Mouse (Mus musculus): Measurements from ENCODE around the gene Hoxc6.

The Hoxc6 gene

DNA sequence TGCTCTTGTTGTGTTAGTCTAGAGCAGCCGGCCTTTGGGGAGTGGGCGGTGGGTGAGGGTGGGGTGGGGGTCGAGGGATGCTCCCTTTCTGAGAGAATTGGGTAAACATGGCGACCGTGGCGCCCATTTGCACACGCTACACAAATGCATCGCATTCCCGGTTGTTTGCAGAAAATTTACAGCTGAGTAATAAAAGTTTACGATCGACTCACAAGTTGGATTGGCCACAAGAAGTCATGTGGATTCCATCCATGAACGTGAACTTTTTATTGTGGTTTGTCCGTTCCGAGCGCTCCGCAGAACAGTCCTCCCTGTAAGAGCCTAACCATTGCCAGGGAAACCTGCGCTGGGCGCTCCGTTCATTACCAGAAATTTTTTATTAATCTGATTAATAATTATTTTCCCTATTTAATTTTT, at the start of gene Hoxc6:
Gene Hoxc6 (plus strand): TSS at position 319 of the 417 bp plus-strand sequence.
- no peak for DNase-seq (ENCODE audit: low spot score)

DNA sequence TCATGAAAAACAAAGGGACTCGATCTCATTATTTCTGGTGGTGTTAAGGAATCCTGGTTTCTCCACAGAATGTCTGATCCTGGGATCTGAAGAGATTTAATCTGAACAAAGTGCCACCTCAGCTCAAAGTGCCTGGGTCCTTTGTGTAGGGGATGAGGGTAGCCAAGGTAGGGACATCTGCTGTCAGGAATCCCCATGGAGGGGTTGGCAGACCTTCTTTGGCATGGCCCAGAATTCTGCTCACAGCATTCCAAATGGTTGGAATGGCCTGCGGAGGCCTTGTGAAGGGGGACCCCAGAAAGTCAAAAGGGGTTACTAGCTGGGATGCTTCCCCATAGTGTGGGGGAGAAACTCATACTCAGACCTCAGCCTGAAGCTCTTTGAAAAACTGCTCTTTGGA, 49.2 kb upstream of the Hoxc6 start:
- DNase-seq (ENCODE audit: low spot score) = no peak

DNA sequence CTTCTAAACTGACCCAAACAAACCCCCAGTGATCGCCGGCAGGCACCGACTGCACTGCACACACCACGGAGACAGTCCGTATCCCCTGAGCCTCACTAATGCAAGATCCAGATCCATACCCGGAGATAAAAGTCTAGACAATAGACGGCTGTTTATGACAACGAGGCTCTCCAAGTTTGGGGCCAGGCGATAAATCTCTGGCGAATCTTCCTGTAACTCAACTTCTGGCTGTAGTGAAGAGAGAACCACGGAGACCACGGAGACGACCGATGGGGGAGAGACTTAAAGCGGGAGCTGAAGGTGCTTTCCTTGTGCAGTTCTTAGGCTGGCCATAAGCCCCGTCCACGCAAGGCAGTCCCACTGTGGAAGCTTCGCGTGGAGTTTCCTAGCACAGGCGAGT, 48.4 kb upstream of the Hoxc6 start:
- DNase-seq (ENCODE audit: low spot score) = no peak

DNA sequence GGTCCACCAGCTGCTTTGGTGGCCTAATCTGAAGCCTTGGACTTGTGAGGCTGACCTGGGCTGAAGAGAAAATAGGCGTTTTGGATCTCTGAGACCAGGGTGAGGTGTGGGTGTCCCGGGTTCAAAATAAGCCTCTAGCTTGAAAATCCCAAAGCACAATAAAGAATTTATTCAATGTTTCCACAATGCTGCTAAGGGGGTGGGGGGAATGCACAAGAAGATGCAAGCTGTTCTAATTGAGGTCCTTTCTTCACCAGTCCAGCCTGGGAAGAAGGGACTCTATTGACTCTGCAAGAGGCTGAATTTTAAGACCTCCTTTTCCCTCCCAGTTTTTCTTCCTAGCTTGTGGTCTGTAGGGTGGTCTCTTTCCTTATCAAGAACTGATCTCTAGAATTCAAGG, 47.2 kb upstream of the Hoxc6 start:
- no peak for DNase-seq (ENCODE audit: low spot score)

DNA sequence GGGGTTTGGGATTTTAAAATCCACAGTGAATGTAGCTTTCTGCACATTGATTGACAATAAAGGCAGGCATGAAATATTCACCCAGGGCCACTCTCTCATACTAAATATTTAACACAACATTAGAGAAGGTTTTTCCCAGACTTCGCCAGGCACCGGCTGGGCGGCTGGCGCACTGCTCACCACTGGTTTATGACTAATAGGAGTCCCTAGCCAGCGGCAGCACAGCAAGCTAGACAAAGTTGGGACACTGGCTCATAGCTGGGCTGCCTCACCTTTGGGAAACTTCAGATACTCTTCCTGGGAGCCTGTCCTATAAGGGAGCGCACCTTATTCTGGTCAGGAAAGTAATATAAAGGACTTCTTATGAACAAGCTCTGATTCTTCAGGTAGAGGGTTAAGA, 44.5 kb upstream of the Hoxc6 start:
- DNase-seq (ENCODE audit: low spot score) = no peak

DNA sequence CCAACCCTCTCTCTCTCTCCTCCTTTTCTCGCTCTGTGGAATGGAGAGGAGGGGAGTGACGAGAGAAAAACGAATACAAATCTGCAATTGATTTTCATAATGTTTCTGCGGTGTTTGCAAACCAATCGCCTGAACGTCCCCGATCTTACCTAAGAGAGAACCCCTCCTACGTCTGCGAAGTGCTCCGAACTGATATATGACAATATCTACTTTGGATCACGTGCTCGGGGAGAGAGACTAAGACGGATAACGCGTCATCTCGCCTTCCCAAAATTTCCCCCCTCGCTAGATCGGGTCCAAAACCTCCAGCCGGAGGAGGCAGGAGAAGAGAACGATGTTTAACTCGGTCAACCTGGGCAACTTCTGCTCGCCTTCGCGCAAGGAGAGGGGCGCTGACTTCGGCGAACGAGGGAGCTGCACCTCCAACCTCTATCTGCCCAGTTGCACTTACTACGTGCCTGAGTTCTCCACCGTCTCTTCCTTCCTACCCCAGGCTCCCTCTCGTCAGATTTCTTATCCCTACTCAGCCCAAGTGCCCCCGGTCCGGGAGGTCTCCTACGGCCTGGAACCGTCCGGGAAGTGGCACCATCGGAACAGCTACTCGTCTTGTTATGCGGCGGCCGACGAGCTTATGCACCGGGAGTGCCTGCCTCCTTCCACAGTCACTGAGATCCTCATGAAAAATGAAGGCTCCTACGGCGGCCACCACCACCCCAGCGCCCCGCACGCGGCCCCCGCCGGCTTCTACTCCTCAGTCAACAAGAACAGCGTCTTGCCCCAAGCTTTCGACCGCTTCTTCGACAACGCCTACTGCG, 43.7 kb upstream of the Hoxc6 start, which contains the start of gene Hoxc11:
Gene Hoxc11 (plus strand): TSS at position 236 of the 815 bp plus-strand sequence.
- DNase-seq (ENCODE audit: low spot score) = no peak

DNA sequence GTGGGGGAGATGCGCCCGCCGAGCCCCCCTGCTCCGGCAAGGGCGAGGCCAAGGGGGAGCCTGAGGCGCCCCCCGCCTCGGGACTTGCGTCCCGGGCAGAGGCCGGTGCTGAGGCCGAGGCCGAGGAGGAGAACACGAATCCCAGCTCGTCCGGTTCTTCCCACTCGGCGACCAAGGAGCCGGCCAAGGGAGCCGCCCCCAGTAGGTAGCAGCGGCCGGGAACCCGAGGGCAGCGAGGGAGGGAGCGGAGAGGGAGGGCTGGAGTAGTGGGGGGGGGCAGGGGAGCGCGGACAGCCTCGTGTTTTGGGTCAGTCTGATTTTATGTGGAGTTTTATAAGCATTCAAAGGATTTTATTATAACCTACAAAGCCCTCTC, 43.1 kb upstream of the Hoxc6 start:
- no peak for DNase-seq (ENCODE audit: low spot score)

DNA sequence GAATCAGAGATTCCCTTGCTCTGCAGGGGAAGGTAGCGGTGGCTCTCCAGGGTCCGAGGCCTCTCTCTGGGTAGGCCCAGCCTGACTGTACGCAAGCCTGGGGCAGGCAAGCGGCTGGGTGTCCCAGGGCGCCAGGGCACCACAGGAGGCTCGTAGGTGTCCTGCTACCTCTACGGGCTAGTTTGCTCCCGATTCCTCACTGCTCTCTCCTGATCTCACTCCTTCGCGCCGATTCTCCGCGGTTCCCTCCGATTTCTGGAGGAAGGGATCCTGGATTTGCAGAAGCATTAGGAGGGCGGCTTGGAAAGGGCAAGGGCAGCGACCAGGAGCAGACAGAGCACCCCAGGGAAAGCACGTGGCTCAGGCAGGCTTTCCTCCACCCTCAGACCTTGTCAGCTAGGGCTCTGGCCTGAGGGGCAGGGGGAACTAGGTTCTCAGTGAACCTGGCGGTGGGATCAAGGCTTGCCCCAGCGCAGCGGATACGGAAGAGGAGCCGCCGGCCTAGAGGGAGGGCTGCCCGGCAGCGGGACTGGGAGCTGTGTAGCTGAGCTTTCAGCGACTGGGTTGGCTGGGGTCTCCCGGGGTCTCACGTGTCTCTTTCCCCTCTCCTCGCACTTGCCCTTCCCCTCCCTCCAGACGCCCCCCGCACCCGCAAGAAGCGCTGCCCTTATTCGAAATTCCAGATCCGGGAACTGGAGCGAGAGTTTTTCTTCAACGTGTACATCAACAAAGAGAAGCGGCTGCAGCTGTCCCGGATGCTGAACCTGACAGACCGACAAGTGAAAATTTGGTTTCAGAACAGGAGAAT, 42.0 kb upstream of the Hoxc6 start:
- DNase-seq (ENCODE audit: low spot score) = no peak

DNA sequence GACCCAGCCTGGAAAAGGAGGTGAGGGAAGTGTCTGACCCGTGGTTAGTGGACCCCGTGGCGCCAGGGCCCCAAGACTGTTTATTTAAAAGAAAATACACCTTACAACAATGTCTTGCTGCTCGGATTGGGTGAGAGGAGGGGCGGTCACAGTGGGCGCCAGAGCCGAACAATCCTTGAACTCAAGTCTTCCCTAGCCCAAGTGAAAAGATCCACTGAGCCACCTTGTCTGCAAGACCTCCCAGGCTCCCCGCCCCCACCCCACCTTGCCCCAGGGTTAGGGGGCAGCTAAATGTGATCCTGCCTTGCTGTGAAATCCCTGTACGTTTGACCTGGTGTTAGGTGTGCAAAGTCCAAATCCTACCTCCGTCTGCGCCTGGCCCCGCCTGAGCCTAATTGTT, 41.2 kb upstream of the Hoxc6 start:
- DNase-seq (ENCODE audit: low spot score) = no peak

DNA sequence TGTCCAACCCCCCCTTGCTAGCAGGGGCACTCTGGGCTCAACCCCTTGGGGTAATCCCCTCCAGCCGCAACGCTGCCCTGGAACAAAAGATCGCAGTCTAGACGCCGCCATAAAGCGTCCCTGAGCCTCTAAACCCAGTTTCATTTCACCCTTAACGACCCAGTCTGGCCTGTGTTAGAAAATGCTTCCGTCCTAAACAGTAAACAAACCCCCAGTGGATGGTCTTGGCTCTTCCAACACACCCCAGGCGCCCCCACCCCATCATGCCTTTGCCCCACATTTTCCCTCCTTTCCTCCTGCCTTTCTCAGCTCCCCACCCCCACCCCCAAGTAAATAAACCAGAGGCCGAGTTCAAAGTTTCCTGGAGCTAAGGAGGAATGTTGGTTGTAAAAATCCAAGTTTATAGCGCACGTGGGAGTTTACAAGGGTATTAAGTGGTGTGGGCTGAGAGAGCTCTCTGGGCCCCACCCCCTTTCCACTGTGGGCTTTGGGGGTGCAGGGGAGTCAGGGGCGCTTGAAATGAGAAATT, 38.3 kb upstream of the Hoxc6 start:
- no peak for DNase-seq (ENCODE audit: low spot score)

DNA sequence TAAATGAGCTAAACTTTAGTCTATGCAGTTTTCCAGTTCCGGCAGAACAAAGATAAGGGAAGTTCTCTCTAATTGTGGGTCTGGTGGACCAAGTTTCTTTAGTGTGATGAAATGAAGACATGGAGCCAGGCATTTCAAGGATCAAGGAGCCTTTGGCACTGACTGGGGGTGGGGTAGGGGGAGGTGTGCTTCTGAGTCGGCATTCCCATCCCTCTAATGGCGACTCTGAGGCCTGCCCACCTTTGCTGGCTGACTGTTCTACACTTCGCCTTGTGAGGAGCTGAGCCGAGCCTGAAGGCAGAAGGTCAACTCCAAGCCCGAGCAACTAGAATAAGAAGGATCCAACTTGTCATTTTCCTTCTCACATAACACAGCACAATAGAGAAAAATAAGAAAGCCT, 36.3 kb upstream of the Hoxc6 start:
- no peak for DNase-seq (ENCODE audit: low spot score)

DNA sequence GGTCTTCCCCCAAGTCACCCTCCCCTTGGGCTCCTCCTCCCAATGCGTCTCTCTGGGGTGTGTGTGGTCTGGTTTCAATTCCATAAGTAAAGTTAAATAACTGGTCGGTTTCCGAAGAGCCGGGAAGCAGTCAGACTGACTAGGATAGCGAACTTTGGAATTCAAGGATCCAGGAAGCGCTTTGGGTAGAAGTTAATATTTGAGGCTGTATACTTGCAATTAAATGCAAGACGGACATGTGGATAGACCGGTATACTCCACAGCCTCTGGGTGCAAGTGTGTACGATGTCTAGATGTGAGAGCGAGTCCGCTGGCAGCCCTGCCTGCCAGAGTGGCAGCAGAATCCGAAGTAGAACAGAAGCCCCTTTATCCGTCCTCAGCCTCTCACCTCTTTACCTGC, 35.6 kb upstream of the Hoxc6 start:
- no peak for DNase-seq (ENCODE audit: low spot score)

DNA sequence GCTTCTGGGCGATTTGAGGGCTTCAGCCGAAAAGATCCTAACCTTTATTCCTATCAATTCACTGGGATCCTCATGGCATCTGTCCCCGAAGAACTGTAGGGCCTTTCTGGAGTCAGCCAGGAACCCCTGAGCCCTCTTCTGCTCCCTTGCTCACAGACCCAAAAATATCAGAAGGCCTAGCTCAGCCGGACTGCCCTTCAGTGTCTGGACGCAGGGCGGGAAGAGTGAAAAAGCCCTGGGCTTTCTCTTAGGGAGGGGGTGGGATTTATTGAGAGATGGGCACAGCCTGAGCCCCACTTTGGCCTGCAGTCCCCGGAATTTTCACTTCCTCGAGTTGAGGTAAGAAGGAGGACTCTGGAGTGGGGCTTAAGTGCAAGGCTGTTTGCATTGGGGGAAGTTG, 34.8 kb upstream of the Hoxc6 start:
- no peak for DNase-seq (ENCODE audit: low spot score)

DNA sequence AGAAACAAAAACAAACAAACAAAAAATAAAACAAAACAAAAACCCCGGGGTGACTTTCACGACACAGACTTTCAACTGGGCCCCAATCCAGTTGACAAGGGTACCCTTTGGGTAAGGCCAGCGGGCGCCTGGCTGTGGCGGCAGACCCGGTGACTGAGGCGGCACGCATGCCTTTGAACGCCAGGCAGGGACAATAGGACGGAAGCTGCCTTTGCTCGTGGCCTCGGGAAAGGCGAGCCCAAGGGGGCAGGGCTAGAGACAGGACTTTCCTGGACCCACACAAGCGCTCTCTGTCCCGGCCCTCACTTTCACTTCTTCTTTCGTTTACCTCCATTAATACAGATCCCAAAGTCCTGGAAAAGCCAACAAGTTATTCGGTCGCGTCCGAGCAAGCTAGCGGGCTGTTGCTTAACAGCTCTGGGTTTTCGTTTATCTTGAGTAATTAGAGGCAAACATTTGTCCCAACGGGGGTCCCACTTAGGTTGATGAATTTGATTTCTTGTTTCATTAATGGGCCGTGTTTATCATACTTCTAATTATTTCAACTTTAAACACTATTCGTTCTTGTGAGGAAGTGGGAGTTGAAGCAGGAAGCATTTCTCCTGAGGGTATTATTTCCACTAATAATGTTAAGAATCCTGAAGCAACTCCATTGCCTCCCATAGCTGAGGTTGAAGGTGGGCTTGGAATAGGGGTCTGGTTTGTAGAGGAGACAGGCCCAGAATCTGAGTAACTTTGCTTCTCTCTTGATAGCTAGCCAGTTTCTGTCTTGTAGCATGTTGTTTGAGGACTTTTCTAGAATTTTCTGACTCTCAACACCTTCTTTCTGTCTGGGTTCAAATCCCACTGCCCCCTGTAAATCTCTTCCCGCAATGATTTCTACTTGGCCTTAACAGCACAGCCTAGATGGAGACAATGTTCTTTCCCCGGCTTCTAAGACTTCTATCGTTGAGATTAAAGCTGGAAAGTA, 34.1 kb upstream of the Hoxc6 start:
- no peak for DNase-seq (ENCODE audit: low spot score)

DNA sequence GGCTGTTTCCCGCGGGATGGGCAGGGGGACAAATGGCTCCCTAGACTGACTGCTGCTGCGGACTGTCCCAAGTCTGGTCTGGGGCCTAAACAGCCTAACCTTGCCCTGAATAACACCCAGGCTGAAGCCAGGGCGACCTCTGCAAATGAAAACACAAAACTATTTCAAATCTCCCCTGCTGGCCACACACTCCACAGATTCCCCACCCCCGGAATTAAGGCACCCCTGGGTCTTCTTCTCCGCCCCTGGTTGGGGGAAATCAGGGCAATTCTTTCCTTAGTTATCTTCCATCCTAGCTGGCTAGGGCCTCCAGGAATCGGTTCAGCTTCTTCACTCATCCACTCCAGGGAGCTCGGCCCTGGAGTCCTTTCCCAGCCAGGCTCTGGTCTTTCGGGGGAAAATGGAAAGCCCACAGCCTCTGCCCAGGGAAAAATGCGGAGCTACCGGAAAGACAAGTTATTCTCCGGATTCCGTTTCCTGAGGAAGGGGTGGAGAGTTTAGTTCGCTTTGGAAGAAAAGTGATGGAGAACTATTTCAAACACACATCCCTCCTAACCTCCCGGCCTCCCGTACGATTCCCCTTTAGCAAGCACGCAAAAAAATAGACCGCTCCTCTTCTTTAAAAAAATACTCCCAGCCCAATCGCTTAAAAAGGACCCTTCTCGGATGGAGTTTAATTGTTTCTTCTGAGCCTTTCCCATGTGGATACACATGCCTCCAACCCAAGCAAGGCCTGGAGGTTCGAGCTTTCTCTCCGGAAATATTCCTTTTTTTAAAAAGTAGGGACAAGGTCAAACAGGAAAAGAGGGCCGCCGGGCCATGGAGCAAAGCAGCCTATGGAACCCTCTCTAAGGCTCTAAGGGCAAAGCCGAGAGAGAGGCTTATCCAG, 32.8 kb upstream of the Hoxc6 start:
- no peak for DNase-seq (ENCODE audit: low spot score)

DNA sequence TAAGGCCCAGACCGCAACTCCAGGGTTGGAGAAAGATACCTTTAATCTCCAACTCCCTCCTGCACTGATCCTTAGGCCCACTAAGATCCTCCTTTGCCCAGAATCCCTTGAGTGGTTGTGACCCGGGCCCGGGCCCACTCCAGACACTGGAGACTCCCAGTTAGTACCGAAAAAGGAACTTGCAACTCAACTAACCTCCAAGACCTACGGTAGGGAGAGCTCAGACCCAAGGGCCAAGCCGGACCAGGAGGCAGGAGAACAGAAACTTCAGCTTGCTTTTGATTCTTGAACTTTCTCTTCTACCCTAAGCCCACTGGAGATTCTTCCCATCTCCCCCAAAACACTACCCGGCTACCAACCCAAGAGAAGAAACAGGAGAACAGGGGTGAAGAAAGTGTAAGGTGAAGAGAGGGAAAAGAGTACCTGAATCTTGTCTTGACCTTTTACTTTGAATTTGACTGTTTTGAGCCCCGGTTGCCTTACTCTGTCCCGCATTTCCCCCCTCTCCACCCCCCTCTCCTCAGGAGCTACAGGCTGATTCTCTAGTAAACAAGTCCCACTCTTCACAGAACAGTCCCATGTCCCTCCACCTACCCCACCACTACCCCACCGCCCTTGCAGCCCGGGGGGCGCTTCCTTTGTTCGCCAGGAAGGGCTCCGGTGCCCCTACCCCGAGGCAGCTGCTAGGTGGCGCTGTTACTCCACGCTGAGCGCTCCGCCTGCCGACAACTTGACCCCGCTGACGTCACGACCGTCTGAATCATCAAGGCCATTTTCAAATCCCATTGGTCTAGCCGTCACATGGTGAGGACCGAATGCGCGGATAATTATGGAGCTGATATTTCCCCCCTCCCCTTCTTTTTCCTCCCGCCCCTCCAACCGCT, 31.9 kb upstream of the Hoxc6 start:
- DNase-seq (ENCODE audit: low spot score) = peak; percentile 66

DNA sequence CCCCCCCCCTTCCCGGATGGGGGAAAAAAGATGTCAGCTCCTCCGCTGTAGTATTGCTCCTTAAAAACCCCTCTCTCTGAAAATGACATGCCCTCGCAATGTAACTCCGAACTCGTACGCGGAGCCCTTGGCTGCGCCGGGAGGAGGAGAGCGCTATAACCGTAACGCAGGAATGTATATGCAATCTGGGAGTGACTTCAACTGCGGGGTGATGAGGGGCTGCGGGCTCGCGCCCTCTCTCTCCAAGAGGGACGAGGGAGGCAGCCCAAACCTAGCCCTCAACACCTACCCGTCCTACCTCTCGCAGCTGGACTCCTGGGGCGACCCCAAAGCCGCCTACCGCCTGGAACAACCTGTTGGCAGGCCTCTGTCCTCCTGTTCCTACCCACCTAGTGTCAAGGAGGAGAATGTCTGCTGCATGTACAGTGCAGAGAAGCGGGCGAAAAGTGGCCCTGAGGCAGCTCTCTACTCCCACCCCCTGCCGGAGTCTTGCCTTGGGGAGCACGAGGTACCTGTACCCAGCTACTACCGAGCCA, 31.2 kb upstream of the Hoxc6 start, which contains the start of gene Hoxc10:
Gene Hoxc10 (plus strand): TSS at position 21 of the 536 bp plus-strand sequence.
- no peak for DNase-seq (ENCODE audit: low spot score)

DNA sequence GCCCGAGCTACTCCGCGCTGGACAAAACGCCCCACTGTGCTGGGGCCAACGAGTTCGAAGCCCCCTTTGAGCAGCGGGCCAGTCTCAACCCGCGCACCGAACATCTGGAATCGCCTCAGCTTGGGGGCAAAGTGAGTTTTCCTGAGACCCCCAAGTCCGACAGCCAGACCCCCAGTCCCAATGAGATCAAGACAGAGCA, 30.8 kb upstream of the Hoxc6 start, which contains the start of gene Hoxc5:
Gene Hoxc5 (plus strand): TSS at position 132 of the 199 bp plus-strand sequence.
- DNase-seq (ENCODE audit: low spot score) = no peak

DNA sequence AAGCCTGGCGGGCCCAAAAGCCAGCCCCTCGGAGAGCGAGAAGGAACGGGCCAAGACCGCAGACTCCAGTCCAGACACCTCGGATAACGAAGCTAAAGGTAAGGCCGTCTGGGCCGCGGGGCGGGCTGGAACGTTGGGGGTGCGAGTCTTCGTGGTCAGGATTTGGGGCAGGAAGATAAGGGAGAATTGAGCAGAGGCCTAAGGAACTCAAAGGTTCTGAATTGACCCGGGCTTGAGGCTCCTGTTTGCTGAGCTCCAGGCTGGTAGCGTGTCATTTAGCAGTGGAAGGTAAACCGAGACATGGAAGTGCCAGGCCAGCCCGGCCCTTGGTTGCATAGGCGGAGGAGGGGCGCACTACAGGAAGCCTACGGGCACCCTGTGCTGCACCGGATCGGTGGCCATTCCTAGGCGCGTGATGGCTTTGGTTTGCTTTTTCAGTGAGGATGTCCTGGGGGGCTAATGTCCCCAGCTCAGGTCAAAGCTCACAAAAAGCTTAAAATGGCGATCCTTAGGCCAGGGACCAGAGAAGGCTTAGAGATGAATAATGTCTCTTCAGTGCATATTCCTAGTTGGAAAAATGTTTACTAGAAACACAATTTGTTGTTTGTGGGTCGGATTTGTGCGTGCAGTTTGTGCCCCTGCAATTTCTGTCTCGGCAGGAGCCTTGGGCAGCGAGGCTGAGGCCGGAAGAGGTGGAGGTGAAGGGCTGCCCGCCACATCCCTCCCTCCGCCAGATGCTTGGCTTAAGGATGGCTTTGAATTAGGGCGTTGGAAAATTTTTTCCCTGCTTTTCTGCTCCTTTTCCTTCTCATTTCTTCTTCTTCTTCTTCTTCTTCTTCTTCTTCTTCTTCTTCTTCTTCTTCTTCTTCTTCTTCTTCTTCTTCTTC, 30.3 kb upstream of the Hoxc6 start:
- DNase-seq (ENCODE audit: low spot score) = no peak

Measured in urinary bladder, postnatal 10 days (tissue).